Mouse (Mus musculus): Measurements from ENCODE around the gene Rmdn2.

DNA sequence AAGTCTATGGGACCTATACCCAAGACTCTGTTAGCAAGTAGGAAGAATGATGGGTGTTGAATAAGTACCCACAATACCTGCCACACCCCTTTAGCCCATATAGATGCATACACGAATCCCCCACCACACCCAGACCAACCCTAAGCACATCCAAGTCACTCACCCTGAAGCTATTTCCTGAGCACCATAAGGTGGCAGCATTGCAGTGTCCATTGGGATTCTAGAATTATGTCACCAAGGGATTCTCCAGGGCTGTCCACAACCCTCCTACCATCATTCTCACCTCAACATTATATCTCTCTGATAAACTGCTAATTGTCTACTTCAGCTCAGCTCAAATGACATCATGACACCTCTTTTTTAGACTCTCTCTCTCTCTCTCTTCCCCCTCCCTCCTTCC lies 87.5 kb downstream of the Rmdn2 start:
- peak; percentile 30 for TF ChIP-seq CTCF (conservative IDR thresholded peaks at IDR 0.05; ENCODE audit: low read length)
- TF ChIP-seq NANOG (IDR thresholded peaks at IDR 0.05; ENCODE audit: borderline replicate concordance, low read length) = no peak
